Mouse (Mus musculus) heart, postnatal 0 days (tissue): ENCODE data around the gene Desi1. TPM values are rescaled to one million over a fixed set of nuclear protein-coding genes. Genes with fewer than 3 reads are reported as not detected.

Experiments used
- ATAC-seq: fragments of 200-750 bp; cut with Nextera tagmentation; 2 replicates; pipeline ENCODE4 v1.8.0; 2017; ENCODE audit warnings: low read depth, moderate number of reproducible peaks, moderate library complexity; ENCODE audit not compliant: insufficient read depth
- DNase-seq: peaks from one replicate; pipeline ENCODE4 v3.0.0-alpha.2; 2016; ENCODE audit warnings: low spot score
- H3K27ac ChIP-seq: fragments of 300-500 bp; sonication (generic); 2 replicates; pipeline ENCODE4 v1.5.1; 2014; ENCODE audit warnings: low read depth, mild to moderate bottlenecking
- H3K27me3 ChIP-seq: fragments of 300-500 bp; sonication (generic); 2 replicates; pipeline ENCODE4 v1.6.1; 2014; ENCODE audit warnings: low read length, mixed read lengths; ENCODE audit not compliant: control insufficient read depth, insufficient read depth
- H3K36me3 ChIP-seq: fragments of 300-500 bp; sonication (generic); replicated peaks from 2 replicates; pipeline ENCODE4 v1.6.1; 2014; ENCODE audit warnings: low read length, mixed read lengths; ENCODE audit not compliant: control insufficient read depth, insufficient read depth
- H3K4me1 ChIP-seq: fragments of 300-500 bp; sonication (generic); 2 replicates; pipeline ENCODE4 v1.6.1; 2014; ENCODE audit warnings: antibody characterized with exemption; ENCODE audit not compliant: control insufficient read depth, insufficient read depth
- H3K4me2 ChIP-seq: fragments of 300-500 bp; sonication (generic); 2 replicates; pipeline ENCODE4 v1.6.1; 2014; ENCODE audit warnings: low read depth, mild to moderate bottlenecking, low read length, moderate library complexity
- H3K4me3 ChIP-seq: fragments of 300-500 bp; sonication (generic); 2 replicates; pipeline ENCODE4 v1.5.1; 2014; ENCODE audit warnings: low read depth, low read length
- H3K9ac ChIP-seq: fragments of 300-500 bp; sonication (generic); replicated peaks from 2 replicates; pipeline ENCODE4 v1.6.1; 2014; ENCODE audit warnings: low read depth, low read length, mixed read lengths
- H3K9me3 ChIP-seq: fragments of 300-500 bp; sonication (generic); replicated peaks from 2 replicates; pipeline ENCODE4 v1.6.1; 2016; ENCODE audit warnings: low read length; ENCODE audit not compliant: control insufficient read depth
- CTCF ChIP-seq: IDR thresholded peaks from 2 replicates; pipeline ENCODE4 v1.5.1; 2016; ENCODE audit warnings: antibody characterized with exemption, control low read depth, low read depth
- EP300 ChIP-seq: IDR thresholded peaks from 2 replicates; pipeline ENCODE4 v1.6.1; 2016; ENCODE audit warnings: antibody characterized with exemption, low read depth
- WGBS: fragments of 180-500 bp; shearing (Covaris S2); extraction: QIAGEN DNeasy Blood & Tissue Kit; methylation state at CpG from one replicate; pipeline ENCODE4 v1.1.7; 2014; 5-methylcytosine and 5-hydroxymethylcytosine counted together
- polyA plus RNA-seq: library from polyadenylated mRNA; unstranded; fragments of >200 nt; fragmentation: Nextera tagmentation; extraction: Ambion mirVana; gene quantifications from 2 replicates; pipeline ENCODE4 v1.2.1, GENCODE M21; 2015
- total RNA-seq: library from RNA; depleted of rRNA; stranded (reverse); fragments of >200 nt; gene quantifications from 2 replicates; pipeline ENCODE4 v1.2.3, GENCODE M21; 2014; ENCODE audit warnings: low replicate concordance

Desi1 gene
- total and polyA plus RNA-seq, 2 experiments from 2014 or later = 13.6 to 15.4 TPM

DNA sequence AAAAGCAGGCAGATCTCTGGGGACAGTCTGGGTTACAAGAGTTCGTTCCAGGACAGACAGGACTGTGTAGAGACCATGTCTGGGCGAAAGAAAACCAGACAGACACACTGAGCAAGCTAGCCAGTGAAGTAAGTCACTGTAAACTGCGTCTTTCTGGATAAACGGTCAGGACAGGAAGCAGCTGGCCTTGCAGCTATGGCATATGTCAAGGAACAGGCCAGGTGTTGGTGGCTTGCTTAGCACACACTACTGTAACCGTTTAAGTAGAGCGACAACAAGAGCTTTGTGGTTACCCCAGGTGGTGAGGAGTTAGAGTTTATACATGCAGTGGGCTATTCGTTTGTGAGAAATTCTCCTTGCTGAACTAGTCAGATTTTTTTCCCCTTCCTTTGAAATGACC lies 5.9 kb downstream of the Desi1 start:
- H3K4me2 ChIP-seq = no peak overlapping the region
- no peaks in the 10 kb centered on the region for H3K9me3 ChIP-seq
- no peak for TF ChIP-seq EP300
- TF ChIP-seq CTCF = no peak
- DNase-seq = no peak
- peaks cover 88% of the 10 kb centered on the region for H3K36me3 ChIP-seq
- ATAC-seq = no peak
- H3K27ac ChIP-seq = peak overlapping the region; percentile 70; the same call in 1 of the 2 replicates
- 81% methylated on average over 7 of the region's 7 CpGs for WGBS
- no peak overlapping the region for H3K4me3 ChIP-seq
- no peaks in the 10 kb centered on the region for H3K27me3 ChIP-seq
- H3K9ac ChIP-seq = no peak overlapping the region
- no peaks in the 10 kb centered on the region for H3K4me1 ChIP-seq

DNA sequence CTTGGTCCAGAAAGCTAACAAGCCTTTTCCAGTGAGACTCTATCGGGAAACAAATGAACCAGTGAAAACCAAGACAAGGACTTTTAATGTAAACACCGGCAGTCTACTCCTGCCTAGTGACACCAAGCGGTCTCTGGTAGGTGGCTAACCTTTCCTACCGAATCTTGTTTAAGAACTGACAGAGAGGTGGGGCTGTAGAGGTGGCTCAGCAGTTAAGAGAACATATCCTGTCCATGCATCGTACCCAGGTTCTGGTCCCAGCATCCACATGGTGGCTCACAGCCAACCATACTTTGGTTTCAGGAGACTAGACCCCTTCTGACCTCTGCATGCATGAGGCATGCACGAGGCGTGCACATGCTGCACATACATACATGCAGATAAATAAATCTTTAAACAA lies 6.4 kb downstream of the Desi1 start:
- no peak for DNase-seq
- no peaks in the 10 kb centered on the region for H3K9me3 ChIP-seq
- H3K4me3 ChIP-seq = no peak overlapping the region
- H3K36me3 ChIP-seq = peaks cover 91% of the 10 kb centered on the region
- no peaks in the 10 kb centered on the region for H3K27me3 ChIP-seq
- WGBS = 90% methylated on average over 7 of the region's 7 CpGs
- no peak for ATAC-seq
- H3K4me2 ChIP-seq = no peak overlapping the region
- H3K4me1 ChIP-seq = no peaks in the 10 kb centered on the region
- H3K27ac ChIP-seq = peak overlapping the region; percentile 70; the same call in 1 of the 2 replicates
- no peak overlapping the region for H3K9ac ChIP-seq
- TF ChIP-seq EP300 (no peak), CTCF (no peak)

DNA sequence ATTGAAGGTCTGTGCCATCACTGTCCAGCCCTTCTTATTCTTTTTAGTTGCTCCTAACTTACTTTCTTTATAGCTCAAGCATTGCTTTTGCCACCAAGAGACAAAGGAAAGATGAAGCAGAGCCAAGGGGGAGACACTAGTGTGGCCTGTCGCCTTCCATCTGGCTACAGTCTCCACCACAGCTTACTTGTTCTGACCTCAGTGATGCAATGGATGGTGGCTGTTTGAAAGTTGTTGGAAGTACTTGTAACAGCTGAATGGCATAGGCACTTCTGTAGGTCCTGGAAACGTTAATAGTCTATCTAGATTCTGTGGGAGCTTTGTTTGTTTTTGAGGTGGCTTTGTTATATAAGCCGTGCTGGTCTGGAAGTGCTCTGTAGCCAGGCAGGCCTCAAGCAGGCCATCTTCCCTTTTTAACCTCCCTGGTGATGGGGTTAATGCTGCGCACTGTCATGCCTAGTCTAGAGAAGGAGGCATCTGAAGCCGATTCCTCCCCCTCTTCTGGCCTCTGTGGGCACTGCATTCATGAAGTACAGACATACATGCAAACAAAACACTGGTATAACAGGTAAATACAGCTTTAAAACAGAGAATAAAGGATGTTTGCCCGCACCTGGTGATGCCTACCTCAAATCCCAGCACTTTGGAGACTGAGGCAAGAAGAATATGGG lies 9.6 kb downstream of the Desi1 start:
- 85% methylated on average over 6 of the region's 6 CpGs for WGBS
- Histone ChIP-seq H3K27me3 (no peaks in the 10 kb centered on the region), H3K27ac (no peak overlapping the region), H3K36me3 (peaks cover 80% of the 10 kb centered on the region), H3K4me3 (no peak overlapping the region), H3K4me1 (no peaks in the 10 kb centered on the region), H3K9ac (no peak overlapping the region), H3K4me2 (no peak overlapping the region), H3K9me3 (no peaks in the 10 kb centered on the region)
- TF ChIP-seq EP300 = no peak
- TF ChIP-seq CTCF = no peak
- ATAC-seq (no peak), DNase-seq (no peak)

DNA sequence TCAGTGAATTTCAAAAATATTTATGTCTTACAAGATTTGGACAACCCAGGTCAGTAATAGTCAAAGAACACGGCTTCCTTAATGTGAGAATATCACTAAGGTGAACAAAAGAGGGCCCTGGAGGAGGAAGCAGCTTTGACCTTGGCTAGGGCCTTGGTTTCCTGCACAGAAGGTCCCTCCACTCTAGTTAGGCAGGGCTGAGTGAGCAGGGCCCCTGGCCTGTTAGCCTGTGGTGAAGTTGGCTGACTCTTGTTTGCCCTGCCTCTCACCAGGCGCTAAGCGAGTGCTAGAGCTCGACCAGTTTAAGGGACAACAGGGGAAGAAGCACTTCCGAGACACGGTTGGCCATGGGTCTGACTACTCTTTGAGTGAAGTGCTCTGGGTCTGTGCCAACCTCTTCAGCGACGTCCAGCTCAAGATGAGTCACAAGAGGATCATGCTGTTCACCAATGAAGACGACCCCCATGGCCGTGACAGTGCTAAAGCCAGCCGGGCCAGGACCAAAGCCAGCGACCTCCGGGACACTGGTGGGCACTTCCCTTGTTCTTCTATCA lies 11.1 kb downstream of the Desi1 start:
- H3K4me3 ChIP-seq = no peak overlapping the region
- TF ChIP-seq EP300 = no peak
- TF ChIP-seq CTCF = no peak
- DNase-seq = peak; percentile 7
- H3K27ac ChIP-seq = peak overlapping the region; percentile 52; the same call in 1 of the 2 replicates
- ATAC-seq = no peak
- H3K9ac ChIP-seq = no peak overlapping the region
- no peaks in the 10 kb centered on the region for H3K9me3 ChIP-seq
- peaks cover 70% of the 10 kb centered on the region for H3K36me3 ChIP-seq
- H3K4me1 ChIP-seq = no peaks in the 10 kb centered on the region
- WGBS = 39% methylated on average over 13 of the region's 13 CpGs
- H3K4me2 ChIP-seq = no peak overlapping the region
- no peaks in the 10 kb centered on the region for H3K27me3 ChIP-seq

DNA sequence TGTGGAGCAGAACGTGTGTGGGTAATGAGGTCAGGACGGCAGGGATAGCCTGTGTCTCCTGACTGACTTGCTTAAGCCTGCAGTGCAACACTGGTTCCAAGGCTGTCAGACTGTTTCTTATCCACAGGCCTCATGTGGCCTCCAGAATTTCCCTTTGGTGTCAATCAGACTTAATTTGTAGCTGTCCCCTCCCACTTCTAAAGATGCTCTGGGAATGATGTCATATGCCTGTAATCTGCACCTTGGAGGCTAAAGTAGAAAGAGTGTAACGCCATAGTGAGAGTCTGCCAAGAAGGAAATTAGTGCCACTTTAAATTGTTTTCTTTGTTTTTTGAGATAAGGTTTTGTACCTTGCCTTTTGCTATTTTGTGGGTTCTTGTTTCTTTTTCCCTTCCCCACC lies 14.4 kb downstream of the Desi1 start:
- Histone ChIP-seq H3K9ac (no peak overlapping the region), H3K4me1 (peaks cover 5% of the 10 kb centered on the region; the same call in 1 of the 2 replicates), H3K4me2 (no peak overlapping the region), H3K27me3 (no peaks in the 10 kb centered on the region), H3K36me3 (peaks cover 41% of the 10 kb centered on the region), H3K9me3 (no peaks in the 10 kb centered on the region), H3K27ac (no peak overlapping the region), H3K4me3 (no peak overlapping the region)
- DNase-seq = no peak
- ATAC-seq = no peak
- TF ChIP-seq EP300 (no peak), CTCF (no peak)
- 50% methylated on average over 3 of the region's 3 CpGs for WGBS

DNA sequence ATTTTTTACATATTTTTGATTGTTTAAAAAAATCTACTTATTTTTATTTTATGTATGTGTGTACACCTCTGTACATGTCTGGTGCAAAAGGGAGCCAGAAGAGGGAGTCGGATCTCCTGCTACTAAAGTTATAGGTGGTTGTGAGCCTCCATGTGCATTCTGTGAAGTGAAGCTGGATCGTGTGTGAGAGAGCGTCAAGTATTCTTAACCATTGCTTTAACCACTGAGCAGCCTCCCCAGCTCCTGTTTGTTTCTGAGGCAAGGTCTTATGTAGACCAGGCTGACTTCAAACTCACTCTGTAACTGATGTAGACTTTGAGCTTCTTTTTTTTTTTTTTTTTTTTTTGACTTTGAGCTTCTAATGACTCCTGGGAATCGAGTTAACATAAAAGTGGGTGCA lies 16.2 kb downstream of the Desi1 start:
- no peaks in the 10 kb centered on the region for H3K9me3 ChIP-seq
- H3K4me1 ChIP-seq = peaks cover 5% of the 10 kb centered on the region; the same call in 1 of the 2 replicates
- 75% methylated on average over 4 of the region's 4 CpGs for WGBS
- H3K4me2 ChIP-seq = no peak overlapping the region
- DNase-seq (no peak), ATAC-seq (no peak)
- no peaks in the 10 kb centered on the region for H3K27me3 ChIP-seq
- H3K27ac ChIP-seq = no peak overlapping the region
- H3K36me3 ChIP-seq = peaks cover 26% of the 10 kb centered on the region
- H3K4me3 ChIP-seq = no peak overlapping the region
- no peak overlapping the region for H3K9ac ChIP-seq
- TF ChIP-seq EP300 (no peak), CTCF (no peak)
